Mouse (Mus musculus) pancreas, adult 10 weeks (tissue): Measurements from ENCODE around the gene Cd63. TPM values are rescaled to one million over a fixed set of nuclear protein-coding genes. Genes with fewer than 3 reads are reported as not detected.

ENCODE experiments used
- polyA plus RNA-seq: library from polyadenylated mRNA; stranded (reverse); fragments of 350-450 nt; fragmentation: Illumina TruSeq; extraction: RNeasy Lipid Tissue Mini Kit (QIAGEN cat#74804); gene quantifications from one replicate; pipeline ENCODE4 v1.2.3, GENCODE M21; 2015; ENCODE audit warnings: low read depth, low replicate concordance; ENCODE audit not compliant: insufficient read depth

The Cd63 gene
- polyA plus RNA-seq, result 125 TPM

DNA sequence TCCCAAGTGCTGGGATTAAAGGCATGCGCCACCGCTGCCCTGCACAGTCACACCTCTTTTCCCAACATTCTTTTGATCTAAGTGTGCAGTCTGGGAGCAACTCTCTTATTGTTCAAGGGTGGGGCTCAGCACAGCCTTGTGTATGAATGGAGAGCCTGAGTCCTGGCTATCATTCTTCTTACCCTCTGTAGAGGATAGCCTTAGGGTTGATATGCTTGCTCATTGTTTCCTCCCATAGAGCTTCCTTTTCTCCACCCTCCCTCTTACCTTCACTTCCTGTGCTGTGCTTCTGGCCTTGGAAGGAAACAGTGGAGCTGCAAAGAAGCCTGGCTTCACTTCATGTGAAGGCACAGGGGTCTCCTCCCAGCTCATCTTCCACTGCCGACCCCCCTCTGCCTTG is at the start of gene Cd63:
Gene Cd63 (plus strand): TSS at position 292 of the 400 bp plus-strand sequence.

DNA sequence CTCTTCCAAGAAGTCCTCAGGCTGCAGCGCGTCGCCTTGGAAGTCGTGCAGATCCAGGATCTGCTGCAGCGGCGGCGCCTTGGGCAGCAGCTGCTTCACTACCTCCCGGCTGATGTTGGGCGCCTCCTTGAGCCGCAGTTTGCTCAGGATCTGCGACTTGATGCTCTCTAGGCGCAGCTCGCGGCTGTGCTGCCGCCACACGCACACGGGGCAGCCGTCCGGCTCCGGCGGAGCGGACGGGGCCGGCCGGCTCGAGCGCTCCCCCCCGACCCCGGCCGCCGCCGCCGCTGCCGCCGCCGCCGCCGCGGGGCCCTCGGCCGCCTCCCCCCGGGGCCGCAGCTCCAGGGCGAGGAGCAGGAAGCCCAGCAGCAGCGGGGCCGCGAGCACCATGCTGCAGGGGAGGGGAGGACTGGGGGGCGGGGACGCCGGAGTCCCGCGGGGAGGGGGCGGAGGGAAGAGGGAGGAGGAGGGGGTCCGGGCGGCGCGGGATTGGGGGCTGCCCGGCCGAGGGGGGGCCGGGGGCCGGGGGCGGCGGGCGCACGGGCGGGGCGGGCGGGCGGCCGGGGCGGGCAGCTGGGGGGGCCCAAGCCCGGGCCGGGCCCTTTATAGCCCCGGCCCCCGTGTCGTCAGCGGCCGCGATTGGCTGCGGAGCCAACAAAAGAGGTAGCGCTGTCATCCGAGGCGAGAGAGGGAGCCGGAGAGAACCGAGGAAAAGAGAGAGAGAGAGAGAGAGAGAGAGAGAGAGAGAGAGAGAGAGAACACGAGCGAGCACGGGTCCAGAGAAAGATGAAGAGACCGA is 9.3 kb upstream of the Cd63 start, which contains the start of gene Gdf11:
Gene Gdf11 (minus strand): TSS at position 423 of the 799 bp plus-strand sequence.

DNA sequence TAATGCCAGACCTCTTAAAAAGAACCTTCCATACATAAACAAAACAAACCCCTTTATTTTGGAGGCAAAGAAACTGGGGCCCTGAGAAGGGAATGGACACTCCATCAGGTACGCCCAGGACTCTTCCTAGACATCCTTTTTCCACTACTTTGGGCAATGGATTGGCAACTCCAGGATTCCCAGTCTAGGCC is 21.9 kb downstream of the Cd63 start, which contains the start of gene Rdh5:
Gene Rdh5 (minus strand): TSS at position 67 of the 191 bp plus-strand sequence.

DNA sequence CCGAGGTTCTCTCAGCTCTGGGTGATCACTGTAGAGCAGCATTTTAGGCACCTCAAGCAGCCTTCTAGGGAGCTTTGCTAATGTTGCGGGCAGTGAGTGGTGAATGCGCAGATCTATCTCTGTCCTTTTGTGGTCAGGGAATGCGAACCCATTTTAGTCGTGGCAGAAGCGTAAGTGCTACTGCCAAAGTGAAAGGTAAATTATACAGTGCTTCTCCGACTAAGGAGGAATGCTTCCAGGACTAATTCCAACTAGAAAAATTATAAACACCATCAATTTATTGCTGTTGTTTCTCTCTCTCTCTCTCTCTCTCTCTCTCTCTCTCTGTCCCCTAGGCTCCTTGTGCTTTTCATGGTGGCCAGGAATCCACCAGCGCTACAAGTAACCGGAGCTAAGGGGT is 23.1 kb downstream of the Cd63 start, which contains the start of gene Bloc1s1:
Gene Bloc1s1 (minus strand): TSS at position 101 of the 400 bp plus-strand sequence.

DNA sequence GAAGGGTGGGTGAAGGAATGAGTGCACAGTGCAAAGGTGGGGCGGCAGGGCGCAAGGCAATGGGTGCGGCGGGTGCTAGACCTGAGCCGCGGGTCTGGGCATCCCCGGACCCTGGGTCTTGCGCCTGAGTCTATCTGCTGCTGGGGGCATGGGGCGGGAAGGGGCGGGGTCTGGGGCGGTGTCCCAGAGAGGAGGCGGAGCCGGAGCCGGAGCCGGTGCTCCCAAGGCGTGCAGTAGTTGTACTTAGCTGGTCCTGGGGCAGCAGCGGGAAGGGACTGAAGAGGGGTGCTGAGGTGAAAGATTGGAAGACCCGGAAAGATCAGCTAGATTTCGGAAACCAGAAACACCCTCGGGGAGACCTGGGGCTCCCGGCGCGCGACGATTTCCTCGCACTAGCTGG is 32.8 kb downstream of the Cd63 start, which contains the start of gene Itga7:
Gene Itga7 (plus strand): TSS at position 245 of the 400 bp plus-strand sequence.

DNA sequence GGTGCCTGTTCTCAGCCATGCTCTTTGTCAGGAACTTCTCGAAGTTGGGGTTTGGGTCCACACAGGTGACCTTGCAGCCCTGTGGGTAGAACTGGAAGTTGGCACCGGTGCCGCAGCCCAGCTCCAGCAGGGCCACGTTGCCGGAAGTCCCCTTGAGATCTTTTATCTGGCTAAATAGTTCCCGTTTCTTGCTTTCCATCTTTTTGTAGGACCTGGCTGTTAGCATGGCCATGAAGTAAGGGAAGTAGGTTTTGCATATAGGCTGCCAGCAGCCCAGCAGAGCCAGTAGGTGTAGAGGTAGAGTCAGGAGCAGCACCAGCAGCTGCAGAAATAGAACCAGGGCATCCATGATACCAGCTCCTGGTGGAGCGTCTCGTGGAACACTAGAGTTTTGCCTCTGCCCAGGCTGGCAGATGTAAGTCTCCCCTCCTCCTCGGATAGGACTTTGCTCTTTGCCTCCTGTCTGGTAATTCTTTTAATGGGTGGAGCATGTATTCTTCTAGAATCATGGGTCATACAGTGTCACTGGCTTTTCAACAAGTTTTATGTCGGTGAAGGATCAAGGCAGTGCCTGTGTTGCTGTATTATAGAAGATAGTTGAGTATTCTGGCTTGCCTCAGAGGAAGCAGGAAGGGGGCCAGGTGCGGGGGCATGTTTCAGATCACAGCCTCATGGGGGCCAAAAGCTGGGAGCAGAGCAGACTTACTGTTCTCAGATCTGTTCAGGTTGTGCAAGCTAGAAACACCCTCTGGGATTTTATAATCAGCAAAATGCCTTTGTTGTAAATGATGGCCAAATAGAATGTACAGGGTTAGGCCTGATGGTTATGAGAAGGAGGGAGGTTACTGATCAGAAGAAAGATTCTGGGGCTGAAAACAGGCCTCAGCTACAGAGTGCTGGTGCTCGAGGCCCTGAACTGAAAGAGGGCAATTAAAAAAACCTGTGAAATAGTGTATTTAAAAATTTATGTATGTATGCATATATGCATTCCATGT is 60.1 kb downstream of the Cd63 start, which contains the start of gene Mettl7b:
Gene Mettl7b (minus strand): TSS at position 399 of the 995 bp plus-strand sequence.

Other genes with a start within 250 kb of the Cd63 start
- 3.5 TPM for gene Suox, start 226.9 kb upstream of the Cd63 start, polyA plus RNA-seq
- 15.3 TPM for gene Rab5b, start 204.7 kb upstream of the Cd63 start, polyA plus RNA-seq
- gene Pmel, start 196.8 kb upstream of the Cd63 start, polyA plus RNA-seq, result not detected
- gene Cdk2, start 196.0 kb upstream of the Cd63 start, polyA plus RNA-seq, result 6.2 TPM
- 10.4 TPM for gene Dgka, start 156.1 kb upstream of the Cd63 start, polyA plus RNA-seq
- gene Pym1, start 153.1 kb upstream of the Cd63 start, polyA plus RNA-seq, result 4.8 TPM
- gene Mmp19, start 110.1 kb upstream of the Cd63 start, polyA plus RNA-seq, result 3.0 TPM
- 9.2 TPM for gene Dnajc14, start 96.9 kb upstream of the Cd63 start, polyA plus RNA-seq
- gene Tmem198b, start 96.6 kb upstream of the Cd63 start, polyA plus RNA-seq, result 6.6 TPM
- gene Sarnp, start 83.7 kb upstream of the Cd63 start, polyA plus RNA-seq, result 15.9 TPM
- gene Ormdl2, start 79.3 kb upstream of the Cd63 start, polyA plus RNA-seq, result 11.8 TPM
- not detected for gene Gdf11, start 9.3 kb upstream of the Cd63 start, polyA plus RNA-seq
- 12.1 TPM for gene Rdh5, start 21.9 kb downstream of the Cd63 start, polyA plus RNA-seq
- 47.0 TPM for gene Bloc1s1, start 23.0 kb downstream of the Cd63 start, polyA plus RNA-seq
- 5.2 TPM for gene Itga7, start 32.8 kb downstream of the Cd63 start, polyA plus RNA-seq
- not detected for gene Mettl7b, start 60.0 kb downstream of the Cd63 start, polyA plus RNA-seq
- gene Olfr9, start 88.4 kb downstream of the Cd63 start, polyA plus RNA-seq, result not detected
- gene Olfr763, start 109.8 kb downstream of the Cd63 start, polyA plus RNA-seq, result not detected
- gene Olfr764-ps1, start 138.9 kb downstream of the Cd63 start, polyA plus RNA-seq, result not detected
- not detected for gene Olfr765, start 149.0 kb downstream of the Cd63 start, polyA plus RNA-seq
- gene Olfr766-ps1, start 168.0 kb downstream of the Cd63 start, polyA plus RNA-seq, result not detected
- not detected for gene Olfr767, start 181.9 kb downstream of the Cd63 start, polyA plus RNA-seq
- gene Olfr768, start 198.4 kb downstream of the Cd63 start, polyA plus RNA-seq, result not detected
- gene Olfr769, start 216.9 kb downstream of the Cd63 start, polyA plus RNA-seq, result not detected
- not detected for gene Olfr770, start 238.0 kb downstream of the Cd63 start, polyA plus RNA-seq